Mouse (Mus musculus): ENCODE measurements around the gene Rnf141. TPM values are rescaled to one million over a fixed set of nuclear protein-coding genes. Genes with fewer than 3 reads are reported as not detected.

Rnf141 gene
- 51.3 TPM for polyA plus RNA-seq (2014; fragmentation: Illumina TruSeq; extraction: RNeasy Lipid Tissue Mini Kit (QIAGEN cat#74804); ENCODE audit: insufficient read depth, low read depth, low replicate concordance)

GRCm38 (mm10) chr7:110843916-110844874, at the start of gene Rnf141:
Gene Rnf141, minus strand, starts transcription at chr7:110844457.

GRCm38 (mm10) chr7:110862751-110863289, 18.6 kb upstream of the Rnf141 start, which contains the start of gene Lyve1:
Gene Lyve1, minus strand, starts transcription at chr7:110863239.

DNA sequence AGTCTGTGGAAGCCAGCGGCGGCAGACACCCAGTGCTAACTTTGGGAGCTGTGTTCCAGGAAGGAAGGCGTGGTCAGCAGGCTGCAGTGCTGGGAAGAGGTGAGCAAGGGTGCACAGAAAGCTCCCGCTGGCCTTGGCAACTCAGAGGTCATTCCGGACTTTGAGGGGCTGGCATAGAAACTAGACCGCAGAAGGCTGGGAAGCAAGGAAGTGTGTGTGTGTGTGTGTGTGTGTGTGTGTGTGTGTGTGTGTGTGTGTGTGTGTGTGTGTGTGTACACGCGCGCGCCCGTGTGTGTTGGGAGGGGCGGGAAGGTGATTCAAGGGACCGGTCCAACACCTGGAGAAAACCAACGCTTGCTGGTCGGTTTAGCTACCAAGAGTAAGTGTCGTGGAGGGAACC, 76.3 kb downstream of the Rnf141 start, which contains the start of gene Ampd3:
Gene Ampd3 (plus strand): TSS at position 206 of the 400 bp plus-strand sequence.

Other genes with a start within 250 kb of the Rnf141 start
- 7.4 TPM for gene Sbf2, start 229.5 kb downstream of the Rnf141 start, polyA plus RNA-seq (2014; fragmentation: Illumina TruSeq; extraction: RNeasy Lipid Tissue Mini Kit (QIAGEN cat#74804); ENCODE audit: insufficient read depth, low read depth, low replicate concordance)
- 15.9 TPM for gene Adm, start 216.8 kb downstream of the Rnf141 start, polyA plus RNA-seq (2014; fragmentation: Illumina TruSeq; extraction: RNeasy Lipid Tissue Mini Kit (QIAGEN cat#74804); ENCODE audit: insufficient read depth, low read depth, low replicate concordance)
- gene Ampd3, start 76.3 kb downstream of the Rnf141 start, polyA plus RNA-seq (2014; fragmentation: Illumina TruSeq; extraction: RNeasy Lipid Tissue Mini Kit (QIAGEN cat#74804); ENCODE audit: insufficient read depth, low read depth, low replicate concordance) = 7.7 TPM
- gene Lyve1, start 18.8 kb upstream of the Rnf141 start, polyA plus RNA-seq (2014; fragmentation: Illumina TruSeq; extraction: RNeasy Lipid Tissue Mini Kit (QIAGEN cat#74804); ENCODE audit: insufficient read depth, low read depth, low replicate concordance) = 99.0 TPM
- gene Mrvi1, start 138.0 kb upstream of the Rnf141 start, polyA plus RNA-seq (2014; fragmentation: Illumina TruSeq; extraction: RNeasy Lipid Tissue Mini Kit (QIAGEN cat#74804); ENCODE audit: insufficient read depth, low read depth, low replicate concordance) = 3.2 TPM
- gene Ctr9, start 184.5 kb upstream of the Rnf141 start, polyA plus RNA-seq (2014; fragmentation: Illumina TruSeq; extraction: RNeasy Lipid Tissue Mini Kit (QIAGEN cat#74804); ENCODE audit: insufficient read depth, low read depth, low replicate concordance) = 11.0 TPM
- 264 TPM for gene Eif4g2, start 238.6 kb upstream of the Rnf141 start, polyA plus RNA-seq (2014; fragmentation: Illumina TruSeq; extraction: RNeasy Lipid Tissue Mini Kit (QIAGEN cat#74804); ENCODE audit: insufficient read depth, low read depth, low replicate concordance)

Measured in lung, adult 10 weeks (tissue).